Mouse (Mus musculus) MEL (cell line): Measurements from ENCODE around the gene Dcst1. TPM values are rescaled to one million over a fixed set of nuclear protein-coding genes. Genes with fewer than 3 reads are reported as not detected.
A peak's percentile ranks its signal among the peaks of the same experiment; 100 is the strongest.

ENCODE experiments used
- DNase-seq: peaks from one replicate; pipeline ENCODE4 v3.0.0; 2011; ENCODE audit warnings: low read depth, low spot score
- H3K27ac ChIP-seq: 2 replicates; pipeline ENCODE4 v1.5.1; 2012; ENCODE audit warnings: low read depth, mild to moderate bottlenecking, control low read depth, low read length, moderate library complexity; ENCODE audit not compliant: control insufficient read depth
- H3K27me3 ChIP-seq, 2 experiments: fragments of 150-350 bp in 1 of 2; sonication (generic) in 1 of 2; 2 replicates each; pipeline ENCODE4 v1.6.1; 2012; ENCODE audit warnings: low read length in 2 of 2, mild to moderate bottlenecking in 2 of 2, improper control_type of control experiment in 1 of 2, moderate library complexity in 1 of 2; ENCODE audit not compliant: insufficient read depth in 2 of 2, control insufficient read depth in 1 of 2
- H3K36me3 ChIP-seq, 2 experiments: 2 replicates each; pipeline ENCODE4 v1.6.1; 2012 to 2014; ENCODE audit warnings: low read length in 2 of 2, improper control_type of control experiment in 1 of 2, inconsistent platforms in 1 of 2, mild to moderate bottlenecking in 1 of 2; ENCODE audit not compliant: insufficient read depth in 2 of 2, control insufficient read depth in 1 of 2
- H3K4me1 ChIP-seq, 2 experiments: fragments of 150-350 bp in 1 of 2; sonication (generic) in 1 of 2; 2 replicates each; pipeline ENCODE4 v1.6.1; 2012; ENCODE audit warnings: low read length in 2 of 2, improper control_type of control experiment in 1 of 2, mild to moderate bottlenecking in 1 of 2; ENCODE audit not compliant: insufficient read depth in 2 of 2, control insufficient read depth in 1 of 2
- H3K4me3 ChIP-seq, 2 experiments: fragments of 150-350 bp in 1 of 2; sonication (generic) in 1 of 2; 2 replicates each; pipeline ENCODE4 v1.5.1; 2012; ENCODE audit warnings: low read depth in 2 of 2, low read length in 2 of 2, mild to moderate bottlenecking in 2 of 2, moderate library complexity in 2 of 2, control low read depth in 1 of 2, improper control_type of control experiment in 1 of 2; ENCODE audit not compliant: control insufficient read depth in 1 of 2, insufficient read depth in 1 of 2
- H3K79me2 ChIP-seq: 2 replicates; pipeline ENCODE4 v1.6.1; 2012; ENCODE audit warnings: mild to moderate bottlenecking, low read length, moderate library complexity; ENCODE audit not compliant: control insufficient read depth, poor library complexity, insufficient read depth
- H3K9ac ChIP-seq: 2 replicates; pipeline ENCODE4 v1.6.1; 2012; ENCODE audit warnings: low read depth, mild to moderate bottlenecking, control low read depth, low read length, moderate library complexity; ENCODE audit not compliant: control insufficient read depth, poor library complexity, severe bottlenecking
- H3K9me3 ChIP-seq: fragments of 150-350 bp; sonication (generic); replicated peaks from 2 replicates; pipeline ENCODE4 v1.6.1; 2012; ENCODE audit warnings: mild to moderate bottlenecking, low read length, improper control_type of control experiment, moderate library complexity; ENCODE audit not compliant: insufficient read depth
- CTCF ChIP-seq, 3 experiments: IDR thresholded peaks in 2 of 3; conservative IDR thresholded peaks in 1 of 3; 2 replicates each; pipeline ENCODE4 v1.5.1; 2011 to 2012; ENCODE audit warnings: low read length in 3 of 3, low read depth in 2 of 3, mild to moderate bottlenecking in 2 of 3, improper control_type of control experiment in 1 of 3, inconsistent platforms in 1 of 3, mixed read lengths in 1 of 3, moderate library complexity in 1 of 3; ENCODE audit not compliant: control insufficient read depth in 1 of 3, insufficient read depth in 1 of 3, poor library complexity in 1 of 3, severe bottlenecking in 1 of 3
- RAD21 ChIP-seq: IDR thresholded peaks from 2 replicates; pipeline ENCODE4 v1.6.1; 2011; ENCODE audit warnings: mild to moderate bottlenecking, low read depth, low read length, improper control_type of control experiment
- SMC3 ChIP-seq: IDR thresholded peaks from 2 replicates; pipeline ENCODE4 v1.6.1; 2011; ENCODE audit warnings: low read depth, low read length, improper control_type of control experiment
- USF2 ChIP-seq, 2 experiments: IDR thresholded peaks; 2 replicates each; pipeline ENCODE4 v1.6.1; 2011 to 2012; ENCODE audit warnings: improper control_type of control experiment in 2 of 2, low read length in 2 of 2, borderline replicate concordance in 1 of 2, inconsistent platforms in 1 of 2, low read depth in 1 of 2, mild to moderate bottlenecking in 1 of 2; ENCODE audit not compliant: insufficient read depth in 1 of 2
- ZC3H11A ChIP-seq: IDR thresholded peaks from 2 replicates; pipeline ENCODE4 v1.6.1; 2012; ENCODE audit warnings: low read depth, mild to moderate bottlenecking, inconsistent platforms, low read length, improper control_type of control experiment
- polyA plus RNA-seq, 2 experiments: library from polyadenylated mRNA; stranded (reverse) in 1 of 2; unstranded in 1 of 2; fragments of >175 nt in 1 of 2; fragments of >200 nt in 1 of 2; gene quantifications; 2 replicates each; pipeline versions ENCODE4 v1.2.1 to v1.2.4; 2012; ENCODE audit warnings: low replicate concordance in 2 of 2, low read depth in 1 of 2; ENCODE audit not compliant: insufficient read length in 2 of 2, insufficient read depth in 1 of 2, missing spikeins in 1 of 2
- total RNA-seq: library from RNA; depleted of rRNA; stranded (reverse); fragments of 300-350 nt; gene quantifications from 2 replicates; pipeline ENCODE4 v1.2.3, GENCODE M21; 2012; rRNA removed

The Dcst1 gene
- total and polyA plus RNA-seq, 3 experiments: 0.08 to 0.29 TPM; not detected in 1

- H3K4me3 ChIP-seq: no peak overlapping the region
- H3K4me1 ChIP-seq: peaks cover 3 to 12% of the 10 kb centered on the region in 2 experiments; a peak in 3 of 4 replicates
- H3K27me3 ChIP-seq: peaks cover 0 to 3% of the 10 kb centered on the region in 2 experiments; a peak in 2 of 4 replicates
- peaks cover 0 to 5% of the 10 kb centered on the region in 2 experiments; a peak in 2 of 4 replicates for H3K36me3 ChIP-seq
- TF ChIP-seq RAD21 (peak; percentile 46), ZC3H11A (peak; percentile 41; the same call in 1 of the 2 replicates), USF2 (IDR thresholded peaks at IDR 0.05; ENCODE audit: borderline replicate concordance in 1 of 2, insufficient read depth in 1 of 2, low read depth in 1 of 2, low read length in 2 of 2) (no peak), SMC3 (peak; percentile 21; the same call in 1 of the 2 replicates), CTCF (IDR thresholded peaks at IDR 0.05 in 2 of 3, conservative IDR thresholded peaks at IDR 0.05 in 1 of 3; ENCODE audit: control insufficient read depth in 1 of 3, insufficient read depth in 1 of 3, low read depth in 2 of 3, low read length in 3 of 3, poor library complexity in 1 of 3, severe bottlenecking in 1 of 3) (peak; percentile 10 to 48 (median 28); a peak in 3 of 6 replicates)
- DNase-seq: peak; percentile 52
- no peak overlapping the region for H3K9ac ChIP-seq
- H3K27ac ChIP-seq: no peak overlapping the region
- no peaks in the 10 kb centered on the region for H3K9me3 ChIP-seq
- H3K79me2 ChIP-seq: no peaks in the 10 kb centered on the region
Observed at GRCm38 (mm10) chr3:89300514-89300913, 64.5 kb downstream of the Dcst1 start.

Other genes starting within 250 kb of the Dcst1 start
- gene Pklr, start 229.1 kb downstream of the Dcst1 start, total RNA-seq: 41.1 and 53.2 TPM in 2 replicates
- 100 to 1,000 TPM; 133 to 185 TPM for gene Pklr, start 229.1 kb downstream of the Dcst1 start, polyA plus RNA-seq
- gene Hcn3, start 205.1 kb downstream of the Dcst1 start, total RNA-seq: 4.0 TPM in 2 replicates
- gene Hcn3, start 205.1 kb downstream of the Dcst1 start, polyA plus RNA-seq: 1 to 10 TPM in 1 of 2 experiments, not detected in 1; 7.4 TPM
- gene Clk2, start 200.5 kb downstream of the Dcst1 start, total RNA-seq: 27.5 and 28.2 TPM in 2 replicates
- gene Clk2, start 200.5 kb downstream of the Dcst1 start, polyA plus RNA-seq: 100 to 1,000 TPM in 1 of 2 experiments, 10 to 100 TPM in 1; 83.6 to 138 TPM
- 78.1 and 101 TPM in 2 replicates for gene Scamp3, start 187.8 kb downstream of the Dcst1 start, total RNA-seq
- gene Scamp3, start 187.8 kb downstream of the Dcst1 start, polyA plus RNA-seq: 100 to 1,000 TPM in 1 of 2 experiments, not detected in 1; 287 TPM
- gene Fam189b, start 182.1 kb downstream of the Dcst1 start, total RNA-seq: 6.2 and 7.0 TPM in 2 replicates
- 10 to 100 TPM in 1 of 2 experiments, not detected in 1; 35.3 TPM for gene Fam189b, start 182.1 kb downstream of the Dcst1 start, polyA plus RNA-seq
- gene Gba, start 162.3 kb downstream of the Dcst1 start, total RNA-seq: 42.8 and 49.1 TPM in 2 replicates
- gene Gba, start 162.3 kb downstream of the Dcst1 start, polyA plus RNA-seq: 10 to 100 TPM in 1 of 2 experiments, not detected in 1; 55.0 TPM
- 1.8 and 3.4 TPM in 2 replicates for gene Thbs3, start 150.1 kb downstream of the Dcst1 start, total RNA-seq
- gene Thbs3, start 150.1 kb downstream of the Dcst1 start, polyA plus RNA-seq: 1 to 10 TPM in 1 of 2 experiments, not detected in 1; 4.9 TPM
- 312 and 314 TPM in 2 replicates for gene Mtx1, start 138.2 kb downstream of the Dcst1 start, total RNA-seq
- 100 to 1,000 TPM in 1 of 2 experiments, not detected in 1; 369 TPM for gene Mtx1, start 138.2 kb downstream of the Dcst1 start, polyA plus RNA-seq
- 0.04 and 0.13 TPM in 2 replicates for gene Muc1, start 136.2 kb downstream of the Dcst1 start, total RNA-seq
- gene Muc1, start 136.2 kb downstream of the Dcst1 start, polyA plus RNA-seq: 1 to 10 TPM in 1 of 2 experiments, not detected in 1; 1.1 TPM
- gene Krtcap2, start 119.3 kb downstream of the Dcst1 start, total RNA-seq: 171 and 180 TPM in 2 replicates
- 100 to 1,000 TPM in 1 of 2 experiments, not detected in 1; 497 TPM for gene Krtcap2, start 119.3 kb downstream of the Dcst1 start, polyA plus RNA-seq
- 2.4 and 3.3 TPM in 2 replicates for gene Trim46, start 118.9 kb downstream of the Dcst1 start, total RNA-seq
- gene Trim46, start 118.9 kb downstream of the Dcst1 start, polyA plus RNA-seq: 1 to 10 TPM in 1 of 2 experiments, not detected in 1; 7.7 TPM
- gene Dpm3, start 105.9 kb downstream of the Dcst1 start, total RNA-seq: 246 and 271 TPM in 2 replicates
- gene Dpm3, start 105.9 kb downstream of the Dcst1 start, polyA plus RNA-seq: 100 to 1,000 TPM in 1 of 2 experiments, not detected in 1; 237 TPM
- 17.2 and 22.5 TPM in 2 replicates for gene Slc50a1, start 94.7 kb downstream of the Dcst1 start, total RNA-seq
- gene Slc50a1, start 94.7 kb downstream of the Dcst1 start, polyA plus RNA-seq: 10 to 100 TPM in 1 of 2 experiments, not detected in 1; 45.9 TPM
- gene Efna1, start 84.1 kb downstream of the Dcst1 start, total RNA-seq: not detected in 2 replicates
- not detected for gene Efna1, start 84.1 kb downstream of the Dcst1 start, polyA plus RNA-seq
- 0.54 and 0.78 TPM in 2 replicates for gene Efna3, start 42.3 kb downstream of the Dcst1 start, total RNA-seq
- 1 to 10 TPM in 1 of 2 experiments, not detected in 1; 1.2 TPM for gene Efna3, start 42.3 kb downstream of the Dcst1 start, polyA plus RNA-seq
- gene Efna4, start 27.2 kb downstream of the Dcst1 start, total RNA-seq: 1.4 and 1.9 TPM in 2 replicates
- gene Efna4, start 27.2 kb downstream of the Dcst1 start, polyA plus RNA-seq: 1 to 10 TPM in 1 of 2 experiments, not detected in 1; 4.5 TPM
- gene Adam15, start 15.3 kb downstream of the Dcst1 start, total RNA-seq: 15.3 and 16.9 TPM in 2 replicates
- 10 to 100 TPM in 1 of 2 experiments, not detected in 1; 43.2 TPM for gene Adam15, start 15.3 kb downstream of the Dcst1 start, polyA plus RNA-seq
- not detected in 2 replicates for gene Dcst2, start 3.3 kb downstream of the Dcst1 start, total RNA-seq
- under 1 TPM in 1 of 2 experiments, not detected in 1; 0.06 TPM for gene Dcst2, start 3.3 kb downstream of the Dcst1 start, polyA plus RNA-seq
- gene Zbtb7b, start 29.5 kb upstream of the Dcst1 start, total RNA-seq: 8.1 and 8.5 TPM in 2 replicates
- gene Zbtb7b, start 29.5 kb upstream of the Dcst1 start, polyA plus RNA-seq: 10 to 100 TPM in 1 of 2 experiments, not detected in 1; 20.1 TPM
- gene Lenep, start 37.5 kb upstream of the Dcst1 start, total RNA-seq: not detected in 2 replicates
- gene Lenep, start 37.5 kb upstream of the Dcst1 start, polyA plus RNA-seq: not detected
- gene Flad1, start 46.6 kb upstream of the Dcst1 start, total RNA-seq: 38.0 and 42.9 TPM in 2 replicates
- gene Flad1, start 46.6 kb upstream of the Dcst1 start, polyA plus RNA-seq: 10 to 100 TPM in 1 of 2 experiments, not detected in 1; 54.2 TPM
- gene Cks1b, start 53.1 kb upstream of the Dcst1 start, total RNA-seq: 271 and 292 TPM in 2 replicates
- gene Cks1b, start 53.1 kb upstream of the Dcst1 start, polyA plus RNA-seq: 100 to 1,000 TPM; 177 to 438 TPM
- gene Shc1, start 53.2 kb upstream of the Dcst1 start, total RNA-seq: 41.9 and 49.2 TPM in 2 replicates
- 10 to 100 TPM in 1 of 2 experiments, not detected in 1; 79.8 TPM for gene Shc1, start 53.2 kb upstream of the Dcst1 start, polyA plus RNA-seq
- 50.8 and 61.1 TPM in 2 replicates for gene Pygo2, start 65.0 kb upstream of the Dcst1 start, total RNA-seq
- gene Pygo2, start 65.0 kb upstream of the Dcst1 start, polyA plus RNA-seq: 10 to 100 TPM in 1 of 2 experiments, not detected in 1; 50.3 TPM
- gene Pbxip1, start 71.5 kb upstream of the Dcst1 start, total RNA-seq: 4.8 and 7.6 TPM in 2 replicates
- gene Pbxip1, start 71.5 kb upstream of the Dcst1 start, polyA plus RNA-seq: 10 to 100 TPM in 1 of 2 experiments, not detected in 1; 10.7 TPM
- gene Pmvk, start 89.3 kb upstream of the Dcst1 start, total RNA-seq: 53.6 and 63.6 TPM in 2 replicates
- gene Pmvk, start 89.3 kb upstream of the Dcst1 start, polyA plus RNA-seq: 10 to 100 TPM in 1 of 2 experiments, not detected in 1; 75.7 TPM
- gene Kcnn3, start 154.9 kb upstream of the Dcst1 start, total RNA-seq: not detected in 2 replicates
- under 1 TPM in 1 of 2 experiments, not detected in 1; 0.04 TPM for gene Kcnn3, start 154.9 kb upstream of the Dcst1 start, polyA plus RNA-seq